Mouse (Mus musculus) CH12.LX (cell line): Measurements from ENCODE around the gene Gm10226. TPM values are rescaled to one million over a fixed set of nuclear protein-coding genes. Genes with fewer than 3 reads are reported as not detected.
A peak's percentile ranks its signal among the peaks of the same experiment; 100 is the strongest.

Experiments used
- DNase-seq: peaks from one replicate; pipeline ENCODE4 v3.0.0-alpha.2; 2013; ENCODE audit errors: extremely low read depth
- H3K27ac ChIP-seq: 2 replicates; pipeline ENCODE4 v1.5.1; 2012; ENCODE audit warnings: low read depth, mild to moderate bottlenecking, control low read depth, moderate library complexity; ENCODE audit not compliant: insufficient read depth
- H3K27me3 ChIP-seq: replicated peaks from 2 replicates; pipeline ENCODE3; 2012; ENCODE audit warnings: inconsistent platforms
- H3K36me3 ChIP-seq, 2 experiments: replicated peaks in 1 of 2; 2 replicates each; pipeline versions ENCODE3 to v1.6.1; 2012; ENCODE audit warnings: inconsistent platforms in 1 of 2, low read length in 1 of 2, mild to moderate bottlenecking in 1 of 2, mixed read lengths in 1 of 2, moderate library complexity in 1 of 2; ENCODE audit not compliant: control insufficient read depth in 1 of 2, insufficient read depth in 1 of 2
- H3K4me1 ChIP-seq, 2 experiments: 2 replicates each; pipeline ENCODE4 v1.6.1; 2012; ENCODE audit warnings: inconsistent platforms in 1 of 2, moderate library complexity in 1 of 2; ENCODE audit not compliant: insufficient read depth in 2 of 2, control insufficient read depth in 1 of 2
- H3K4me2 ChIP-seq: 2 replicates; pipeline ENCODE4 v1.6.1; 2012; ENCODE audit warnings: low read depth, mild to moderate bottlenecking, control low read depth; ENCODE audit not compliant: poor library complexity, insufficient read depth, severe bottlenecking
- H3K4me3 ChIP-seq, 3 experiments: fragments of 150-350 bp in 1 of 3; sonication (generic) in 1 of 3; replicated peaks in 1 of 3; 2 replicates each; pipeline versions ENCODE3 to v1.5.1; 2011 to 2012; ENCODE audit warnings: low read depth in 2 of 3, low read length in 2 of 3, mild to moderate bottlenecking in 2 of 3, moderate library complexity in 2 of 3, control low read depth in 1 of 3, improper control_type of control experiment in 1 of 3, inconsistent platforms in 1 of 3, mixed read lengths in 1 of 3; ENCODE audit not compliant: poor library complexity in 1 of 3
- H3K79me2 ChIP-seq: replicated peaks from 2 replicates; pipeline ENCODE4 v1.6.1; 2012; ENCODE audit warnings: mild to moderate bottlenecking, moderate library complexity; ENCODE audit not compliant: control insufficient read depth, poor library complexity, insufficient read depth, severe bottlenecking; ENCODE audit errors: extremely low read depth
- H3K9ac ChIP-seq: 2 replicates; pipeline ENCODE4 v1.6.1; 2012; ENCODE audit warnings: low read depth, mild to moderate bottlenecking, control low read depth, moderate library complexity; ENCODE audit not compliant: insufficient read depth
- H3K9me3 ChIP-seq: replicated peaks from 2 replicates; pipeline ENCODE3; 2012; ENCODE audit warnings: low read length, inconsistent platforms, mixed read lengths
- BHLHE40 ChIP-seq: IDR thresholded peaks from 2 replicates; pipeline ENCODE4 v1.6.1; 2011; ENCODE audit warnings: mild to moderate bottlenecking, low read depth, low read length, improper control_type of control experiment
- CHD1 ChIP-seq: IDR thresholded peaks from 2 replicates; pipeline ENCODE4 v1.6.1; 2012; ENCODE audit warnings: low read depth, low read length, improper control_type of control experiment, inconsistent platforms
- CHD2 ChIP-seq: IDR thresholded peaks from 2 replicates; pipeline ENCODE4 v1.6.1; 2011; ENCODE audit warnings: low read length, improper control_type of control experiment
- CTCF ChIP-seq, 2 experiments: IDR thresholded peaks in 1 of 2; conservative IDR thresholded peaks in 1 of 2; 2 replicates each; pipeline ENCODE4 v1.5.1; 2011 to 2012; ENCODE audit warnings: low read depth in 2 of 2, low read length in 2 of 2, improper control_type of control experiment in 1 of 2, inconsistent platforms in 1 of 2, mild to moderate bottlenecking in 1 of 2, moderate library complexity in 1 of 2
- E2F4 ChIP-seq: IDR thresholded peaks from 2 replicates; pipeline ENCODE4 v1.6.1; 2011; ENCODE audit warnings: low read depth, low read length, improper control_type of control experiment; ENCODE audit not compliant: insufficient replicate concordance
- ELF1 ChIP-seq: IDR thresholded peaks from 2 replicates; pipeline ENCODE4 v1.6.1; 2014; ENCODE audit warnings: low read depth, mild to moderate bottlenecking, inconsistent platforms, low read length, improper control_type of control experiment
- EP300 ChIP-seq: IDR thresholded peaks from 2 replicates; pipeline ENCODE4 v1.6.1; 2011; ENCODE audit warnings: low read length, improper control_type of control experiment
- ETS1 ChIP-seq: conservative IDR thresholded peaks from 2 replicates; pipeline ENCODE4 v1.6.1; 2012; ENCODE audit warnings: low read depth, mild to moderate bottlenecking, inconsistent platforms, low read length, improper control_type of control experiment, moderate library complexity
- GABPA ChIP-seq: IDR thresholded peaks from 2 replicates; pipeline ENCODE4 v1.6.1; 2012; ENCODE audit warnings: low read depth, low read length, improper control_type of control experiment, inconsistent platforms; ENCODE audit not compliant: insufficient replicate concordance
- HCFC1 ChIP-seq: IDR thresholded peaks from 2 replicates; pipeline ENCODE4 v1.6.1; 2012; ENCODE audit warnings: low read depth, mild to moderate bottlenecking, inconsistent platforms, low read length, improper control_type of control experiment
- IRF4 ChIP-seq: IDR thresholded peaks from 2 replicates; pipeline ENCODE4 v1.6.1; 2014; ENCODE audit warnings: low read depth, mild to moderate bottlenecking, inconsistent platforms, low read length, improper control_type of control experiment
- JUN ChIP-seq: IDR thresholded peaks from 2 replicates; pipeline ENCODE4 v1.6.1; 2011; ENCODE audit warnings: low read depth, mild to moderate bottlenecking, low read length, improper control_type of control experiment, moderate library complexity; ENCODE audit not compliant: insufficient read depth
- JUND ChIP-seq: conservative IDR thresholded peaks from 2 replicates; pipeline ENCODE4 v1.6.1; 2011; ENCODE audit warnings: low read depth, low read length, improper control_type of control experiment
- KAT2A ChIP-seq: IDR thresholded peaks from 2 replicates; pipeline ENCODE4 v1.6.1; 2012; ENCODE audit warnings: low read length, improper control_type of control experiment, inconsistent platforms; ENCODE audit not compliant: insufficient replicate concordance
- MAFK ChIP-seq: IDR thresholded peaks from 2 replicates; pipeline ENCODE4 v1.6.1; 2011; ENCODE audit warnings: low read length, improper control_type of control experiment; ENCODE audit not compliant: insufficient replicate concordance
- MAX ChIP-seq: IDR thresholded peaks from 2 replicates; pipeline ENCODE4 v1.6.1; 2011; ENCODE audit warnings: low read length, improper control_type of control experiment
- MAZ ChIP-seq: IDR thresholded peaks from 2 replicates; pipeline ENCODE4 v1.6.1; 2012; ENCODE audit warnings: low read depth, mild to moderate bottlenecking, inconsistent platforms, low read length, improper control_type of control experiment, moderate library complexity
- MEF2A ChIP-seq: IDR thresholded peaks from 2 replicates; pipeline ENCODE4 v1.6.1; 2014; ENCODE audit warnings: low read depth, mild to moderate bottlenecking, inconsistent platforms, low read length, improper control_type of control experiment, borderline replicate concordance
- MXI1 ChIP-seq: IDR thresholded peaks from 2 replicates; pipeline ENCODE4 v1.6.1; 2011; ENCODE audit warnings: mild to moderate bottlenecking, low read depth, low read length, improper control_type of control experiment
- MYC ChIP-seq: IDR thresholded peaks from 2 replicates; pipeline ENCODE4 v1.6.1; 2011; ENCODE audit warnings: low read depth, mild to moderate bottlenecking, improper control_type of control experiment, low read length
- NELFE ChIP-seq: IDR thresholded peaks from 2 replicates; pipeline ENCODE4 v1.6.1; 2011; ENCODE audit warnings: low read depth, low read length, improper control_type of control experiment
- NRF1 ChIP-seq: IDR thresholded peaks from 2 replicates; pipeline ENCODE4 v1.6.1; 2014; ENCODE audit warnings: low read depth, mild to moderate bottlenecking, inconsistent platforms, low read length, improper control_type of control experiment, moderate library complexity
- PAX5 ChIP-seq: IDR thresholded peaks from 2 replicates; pipeline ENCODE4 v1.6.1; 2012; ENCODE audit warnings: low read length, inconsistent platforms, mixed read lengths
- POLR2A ChIP-seq: IDR thresholded peaks from 2 replicates; pipeline ENCODE4 v1.6.1; 2011; ENCODE audit warnings: low read depth, mild to moderate bottlenecking, improper control_type of control experiment, low read length
- POLR2AphosphoS2 ChIP-seq: IDR thresholded peaks from 2 replicates; pipeline ENCODE4 v1.6.1; 2011; ENCODE audit warnings: low read depth, low read length, improper control_type of control experiment
- RAD21 ChIP-seq: IDR thresholded peaks from 2 replicates; pipeline ENCODE4 v1.6.1; 2011; ENCODE audit warnings: low read depth, mild to moderate bottlenecking, low read length, improper control_type of control experiment, moderate library complexity
- RCOR1 ChIP-seq: conservative IDR thresholded peaks from 2 replicates; pipeline ENCODE4 v1.6.1; 2012; ENCODE audit warnings: low read depth, mild to moderate bottlenecking, inconsistent platforms, low read length, improper control_type of control experiment
- SIN3A ChIP-seq: IDR thresholded peaks from 2 replicates; pipeline ENCODE4 v1.6.1; 2012; ENCODE audit warnings: low read length, improper control_type of control experiment, inconsistent platforms
- SMC3 ChIP-seq: IDR thresholded peaks from 2 replicates; pipeline ENCODE4 v1.6.1; 2011; ENCODE audit warnings: low read depth, low read length, improper control_type of control experiment
- TBP ChIP-seq: conservative IDR thresholded peaks from 2 replicates; pipeline ENCODE4 v1.6.1; 2011; ENCODE audit warnings: low read depth, low read length, improper control_type of control experiment
- TCF12 ChIP-seq: IDR thresholded peaks from 2 replicates; pipeline ENCODE4 v1.6.1; 2014; ENCODE audit warnings: low read depth, mild to moderate bottlenecking, inconsistent platforms, low read length, improper control_type of control experiment
- UBTF ChIP-seq: IDR thresholded peaks from 2 replicates; pipeline ENCODE4 v1.6.1; 2012; ENCODE audit warnings: low read depth, mild to moderate bottlenecking, inconsistent platforms, low read length, improper control_type of control experiment, moderate library complexity
- USF1 ChIP-seq: IDR thresholded peaks from 2 replicates; pipeline ENCODE4 v1.6.1; 2014; ENCODE audit warnings: low read depth, mild to moderate bottlenecking, inconsistent platforms, low read length, improper control_type of control experiment
- USF2 ChIP-seq: conservative IDR thresholded peaks from 2 replicates; pipeline ENCODE4 v1.6.1; 2011; ENCODE audit warnings: low read depth, low read length, improper control_type of control experiment
- ZC3H11A ChIP-seq: IDR thresholded peaks from 2 replicates; pipeline ENCODE4 v1.6.1; 2012; ENCODE audit warnings: low read depth, mild to moderate bottlenecking, inconsistent platforms, low read length, improper control_type of control experiment
- ZKSCAN1 ChIP-seq: IDR thresholded peaks from 2 replicates; pipeline ENCODE4 v1.6.1; 2012; ENCODE audit warnings: low read depth, inconsistent platforms, low read length, improper control_type of control experiment, borderline replicate concordance
- ZMIZ1 ChIP-seq: IDR thresholded peaks from 2 replicates; pipeline ENCODE4 v1.6.1; 2012; ENCODE audit warnings: low read depth, mild to moderate bottlenecking, inconsistent platforms, low read length, improper control_type of control experiment
- ZNF384 ChIP-seq: IDR thresholded peaks from 2 replicates; pipeline ENCODE4 v1.6.1; 2012; ENCODE audit warnings: low read depth, low read length, improper control_type of control experiment, inconsistent platforms
- dilution Hi-C: fragments of 300-500 bp; cut with MboI; formaldehyde crosslinking; loops from 2 replicates; pipeline ENCODE4 v1.14.3; 2020; ENCODE audit warnings: low sequenced_read_pairs; ENCODE audit not compliant: extremely low pct_unique_long_range_greater_than_20kb, extremely low pct_ligation_motif_present
- in situ Hi-C: fragments of 300-500 bp; cut with MboI; formaldehyde crosslinking; loops from 3 replicates; pipeline ENCODE4 v1.14.3; 2019; ENCODE audit warnings: low sequenced_read_pairs, low pct_ligation_motif_present, low pct_unique_long_range_greater_than_20kb, mixed read lengths
- polyA plus RNA-seq: library from polyadenylated mRNA; unstranded; fragments of >175 nt; gene quantifications from 2 replicates; pipeline ENCODE4 v1.2.1, GENCODE M21; 2012; ENCODE audit warnings: low read depth; ENCODE audit not compliant: insufficient read length
- total RNA-seq, 2 experiments: library from RNA; depleted of rRNA; stranded (reverse); fragments of 300-350 nt in 1 of 2; fragments of >200 nt in 1 of 2; gene quantifications; 2 replicates each; pipeline ENCODE4 v1.2.3; 2012 to 2014

The Gm10226 gene
- total and polyA plus RNA-seq, 3 experiments, result 3.1 to 5.5 (median 4.8) TPM

GRCm38 (mm10) chr17:21679273-21680018 lies 12.2 kb upstream of the Gm10226 start:
- H3K36me3 ChIP-seq, result no peaks in the 10 kb centered on the region
- H3K4me1 ChIP-seq, result peaks cover 2 to 9% of the 10 kb centered on the region in 2 experiments; a peak in 3 of 4 replicates
- H3K4me3 ChIP-seq, result peak overlapping the region; percentile 45 to 89 (median 54)
- H3K9me3 ChIP-seq, result no peaks in the 10 kb centered on the region
- H3K27ac ChIP-seq, result peak overlapping the region; percentile 65; the same call in 1 of the 2 replicates
- TF ChIP-seq TBP, result no peak
- peak; percentile 85 for TF ChIP-seq ELF1
- TF ChIP-seq BHLHE40, result no peak
- no peak for TF ChIP-seq POLR2AphosphoS2
- no peak for TF ChIP-seq MAZ
- no peak for TF ChIP-seq MAX
- no peak for TF ChIP-seq ZC3H11A
- TF ChIP-seq MYC, result no peak
- TF ChIP-seq MAFK, result no peak
- TF ChIP-seq POLR2A, result peak; percentile 62
- no peak; the same call in 1 of the 2 replicates for TF ChIP-seq EP300
- TF ChIP-seq HCFC1, result peak; percentile 46
- 0 out of 2 replicates have a peak, but pooled peaks have one; percentile 47 for TF ChIP-seq NELFE
- TF ChIP-seq TCF12, result peak; percentile 6; the same call in 1 of the 2 replicates
- TF ChIP-seq KAT2A, result no peak
- TF ChIP-seq SMC3, result peak; percentile 67
- TF ChIP-seq PAX5, result no peak
- no peak for TF ChIP-seq UBTF
- TF ChIP-seq MEF2A, result no peak
- TF ChIP-seq CHD2, result no peak
- TF ChIP-seq RAD21, result peak; percentile 44
- no peak for TF ChIP-seq ZMIZ1
- no peak for TF ChIP-seq USF2
- TF ChIP-seq SIN3A, result peak; percentile 11; the same call in 1 of the 2 replicates
- TF ChIP-seq E2F4, result no peak
- no peak for TF ChIP-seq ETS1
- peak; percentile 57 for TF ChIP-seq IRF4
- no peak for TF ChIP-seq CHD1
- 0 out of 2 replicates have a peak, but pooled peaks have one; percentile 13 for TF ChIP-seq NRF1
- TF ChIP-seq ZKSCAN1, result no peak
- TF ChIP-seq ZNF384, result no peak
- peak; percentile 73 for TF ChIP-seq CTCF (conservative IDR thresholded peaks at IDR 0.05 in 1 of 2, IDR thresholded peaks at IDR 0.05 in 1 of 2; ENCODE audit: low read depth in 2 of 2, low read length in 2 of 2)
- TF ChIP-seq RCOR1, result no peak
- TF ChIP-seq USF1, result no peak
- TF ChIP-seq JUND, result peak; percentile 75; the same call in 1 of the 2 replicates
- no peak for TF ChIP-seq GABPA
- 0 out of 2 replicates have a peak, but pooled peaks have one; percentile 16 for TF ChIP-seq JUN
- TF ChIP-seq MXI1, result no peak; the same call in 1 of the 2 replicates
- H3K4me2 ChIP-seq, result peak overlapping the region; percentile 98
- dilution Hi-C loops, result no loop called here
- no peaks in the 10 kb centered on the region for H3K79me2 ChIP-seq
- peak overlapping the region; percentile 72 for H3K9ac ChIP-seq
- no peaks in the 10 kb centered on the region for H3K27me3 ChIP-seq
- DNase-seq, result peak; percentile 96
- in situ Hi-C loops, result no loop called here
